Comparison of ENCODE assay signal across 29 mouse cellular contexts in the genomic region with DNA sequence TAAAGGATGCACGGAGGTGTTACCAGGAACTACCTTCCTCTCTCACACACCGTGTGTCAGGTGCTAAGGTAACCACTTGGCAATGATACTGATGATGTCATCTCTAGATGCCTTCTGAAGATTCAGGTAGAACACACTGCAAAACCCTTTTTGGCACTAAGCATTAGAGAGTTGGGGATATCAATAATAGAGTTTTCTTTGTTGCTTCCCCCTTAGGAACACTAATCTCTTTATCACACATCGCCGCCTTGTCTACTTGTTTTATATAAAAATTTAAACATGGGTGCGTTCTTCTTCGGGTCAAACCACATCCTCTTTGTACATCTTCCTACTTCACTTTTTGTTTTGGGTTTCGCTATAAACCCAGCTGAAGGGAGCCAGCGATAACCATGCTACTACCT.
DNase-seq lines count a peak whose midpoint lies in the region; ATAC-seq and TF ChIP-seq lines count a peak whose summit lies in the region.
"Had no signal": no experiment of that assay in that cellular context is flagged by ENCODE, and none has a peak within 500 bp of the region (broad histone marks: within the 10 kb centered on the region; RNA-seq: fewer than 3 reads in every experiment).

No protein-coding gene starts in this region.

- H3K4me3 ChIP-seq in stomach, postnatal 0 days (ENCODE audit: low read depth, low read length) = no peak overlapping the region
- H3K4me3 ChIP-seq: embryonic facial prominence, embryonic 10.5 days; embryonic facial prominence, embryonic 13.5 days; erythroblast, embryonic 14.5 days; forebrain, embryonic 12.5 days; forebrain, embryonic 15.5 days; hindbrain, embryonic 10.5 days; intestine, embryonic 15.5 days had no signal

- intact Hi-C loops in heart, postnatal 10 days (cut with DNase I) = no loop called here

- H3K4me2 ChIP-seq in stomach, postnatal 0 days (replicated peaks; ENCODE audit: low read depth) = no peak overlapping the region
- H3K4me2 ChIP-seq: embryonic facial prominence, embryonic 13.5 days; forebrain, embryonic 12.5 days; forebrain, embryonic 15.5 days; heart, embryonic 11.5 days; hindbrain, embryonic 14.5 days; intestine, embryonic 15.5 days had no signal

- H3K27ac ChIP-seq in stomach, postnatal 0 days (replicated peaks) = no peak overlapping the region
- H3K27ac ChIP-seq: embryonic facial prominence, embryonic 10.5 days; embryonic facial prominence, embryonic 13.5 days; forebrain, embryonic 12.5 days; forebrain, embryonic 15.5 days; hindbrain, embryonic 10.5 days; hindbrain, embryonic 14.5 days; hindbrain, postnatal 0 days; intestine, embryonic 15.5 days had no signal

- H3K36me3 ChIP-seq in stomach, postnatal 0 days (ENCODE audit: control insufficient read depth, insufficient read depth, low read length) = no peaks in the 10 kb centered on the region
- H3K36me3 ChIP-seq: embryonic facial prominence, embryonic 10.5 days; embryonic facial prominence, embryonic 13.5 days; forebrain, embryonic 12.5 days; forebrain, embryonic 15.5 days; G1E; hindbrain, embryonic 10.5 days; intestine, embryonic 15.5 days had no signal

- TF ChIP-seq CTCF in stomach, postnatal 0 days (IDR thresholded peaks at IDR 0.05; ENCODE audit: low read depth) = no peak

- 91% methylated on average over 8 of the region's 8 CpGs for WGBS in stomach, postnatal 0 days

- H3K9me3 ChIP-seq in stomach, postnatal 0 days (ENCODE audit: control insufficient read depth, low read length) = no peaks in the 10 kb centered on the region
- H3K9me3 ChIP-seq: embryonic facial prominence, embryonic 10.5 days; embryonic facial prominence, embryonic 13.5 days; forebrain, embryonic 12.5 days; forebrain, embryonic 15.5 days; hindbrain, embryonic 10.5 days; intestine, embryonic 15.5 days had no signal

- no peak for TF ChIP-seq EP300 in stomach, postnatal 0 days (optimal IDR thresholded peaks at IDR 0.05)

- H3K9ac ChIP-seq in stomach, postnatal 0 days (ENCODE audit: low read length) = no peak overlapping the region
- H3K9ac ChIP-seq: embryonic facial prominence, embryonic 13.5 days; forebrain, embryonic 12.5 days; forebrain, embryonic 15.5 days; hindbrain, embryonic 14.5 days; intestine, embryonic 15.5 days had no signal

- peak; percentile 58 for DNase-seq in heart, adult 11 months
- DNase-seq in heart, postnatal 10 days = no peak
- peak; percentile 64 for DNase-seq in T-cell, adult 2 months (ENCODE audit: low spot score)
- no peak for DNase-seq in ovary, adult 18-20 months (ENCODE audit: low spot score)
- DNase-seq in testis, postnatal 10 days (ENCODE audit: low spot score) = no peak
- no peak for DNase-seq in stomach, postnatal 0 days (ENCODE audit: low spot score)
- DNase-seq: adrenal gland, postnatal 10 days; adrenal gland, postnatal 36 days; cerebellum, adult 18-20 months; cerebellum, adult 9-10 months; cerebellum, postnatal 14 days; embryo, embryonic 11 days; gastrocnemius, postnatal 36 days; heart, postnatal 36 days; kidney, adult 11 months had no signal

- peak; percentile 90 for ATAC-seq in inflammation-experienced regulatory T-cells, adult 6 months
- ATAC-seq in stomach, postnatal 0 days (ENCODE audit: low FRiP score, low TSS enrichment) = no peak
- ATAC-seq: forebrain, embryonic 15.5 days; hindbrain, postnatal 0 days; intestine, embryonic 15.5 days; Patski had no signal

- H3K27me3 ChIP-seq in stomach, postnatal 0 days (ENCODE audit: control insufficient read depth, insufficient read depth, low read length) = no peaks in the 10 kb centered on the region
- H3K27me3 ChIP-seq: CH12.LX; embryonic facial prominence, embryonic 13.5 days; forebrain, embryonic 15.5 days; intestine, embryonic 15.5 days; Patski had no signal

- no peaks in the 10 kb centered on the region for H3K4me1 ChIP-seq in stomach, postnatal 0 days (replicated peaks; ENCODE audit: control insufficient read depth, insufficient read depth)
- H3K4me1 ChIP-seq: forebrain, embryonic 15.5 days; intestine, embryonic 15.5 days had no signal

Comparison
In these comparisons a context has a peak if more than half of its experiments do, and no peak if none do; other contexts are left out.
1. DNase-seq: peak in heart, adult 11 months (single experiment) and T-cell, adult 2 months (single experiment); none in heart, postnatal 10 days (0 of 2), ovary, adult 18-20 months (single experiment), testis, postnatal 10 days (single experiment) and stomach, postnatal 0 days (single experiment).